Mouse (Mus musculus) kidney, adult 2 months (tissue): ENCODE results near the gene Isyna1. TPM values are rescaled to one million over a fixed set of nuclear protein-coding genes. Genes with fewer than 3 reads are reported as not detected.

Source experiments
- DNase-seq: peaks from one replicate; pipeline ENCODE4 v3.0.0; 2021
- H3K27ac ChIP-seq: fragments of 200-500 bp; 2 replicates; pipeline ENCODE4 v1.5.1; 2012; ENCODE audit warnings: low read depth, low read length, control low read depth, inconsistent platforms; ENCODE audit not compliant: insufficient read depth
- H3K27me3 ChIP-seq: fragments of 200-500 bp; replicated peaks from 2 replicates; pipeline ENCODE4 v1.6.1; 2012; ENCODE audit warnings: mild to moderate bottlenecking, moderate library complexity, low read length, inconsistent platforms; ENCODE audit not compliant: control insufficient read depth, insufficient read depth
- H3K36me3 ChIP-seq: fragments of 200-500 bp; 2 replicates; pipeline ENCODE4 v1.6.1; 2012; ENCODE audit warnings: mild to moderate bottlenecking, moderate library complexity, low read length, inconsistent platforms; ENCODE audit not compliant: control insufficient read depth, insufficient read depth
- H3K4me1 ChIP-seq: fragments of 200-500 bp; 2 replicates; pipeline ENCODE4 v1.6.1; 2011; ENCODE audit warnings: low read length; ENCODE audit not compliant: control insufficient read depth, insufficient read depth
- H3K4me3 ChIP-seq: fragments of 200-500 bp; 2 replicates; pipeline ENCODE4 v1.5.1; 2011; ENCODE audit warnings: mild to moderate bottlenecking, low read depth, low read length, control low read depth; ENCODE audit not compliant: insufficient read depth
- CTCF ChIP-seq: fragments of 200-500 bp; conservative IDR thresholded peaks from 2 replicates; pipeline ENCODE4 v1.5.1; 2011; ENCODE audit warnings: low read depth, mild to moderate bottlenecking, control low read depth, low read length, moderate library complexity, mixed read lengths; ENCODE audit not compliant: insufficient read depth, insufficient read length
- POLR2A ChIP-seq: fragments of 200-500 bp; IDR thresholded peaks from one replicate; pipeline ENCODE4 v1.6.1; 2011; ENCODE audit warnings: low read depth, low read length, control low read depth
- WGBS: fragments of 180-500 bp; shearing (Covaris S2); methylation state at CpG from one replicate; pipeline ENCODE4 v1.1.7; 2018; 5-methylcytosine and 5-hydroxymethylcytosine counted together
- polyA plus RNA-seq: library from polyadenylated mRNA; depleted of rRNA; stranded (reverse); fragments of >200 nt; gene quantifications from 2 replicates; pipeline ENCODE4 v1.2.3, GENCODE M21; 2012; rRNA removed

Gene Isyna1
- 127 and 159 TPM in 2 replicates for polyA plus RNA-seq

GRCm38 (mm10) chr8:70593961-70594609, at the start of gene Isyna1:
TSS of gene Isyna1 (plus strand) at chr8:70594373.
- no peaks in the 10 kb centered on the region for H3K36me3 ChIP-seq
- WGBS = under 1% methylated on average over 40 of the region's 40 CpGs

GRCm38 (mm10) chr8:70546412-70546811, 47.8 kb upstream of the Isyna1 start:
- H3K4me1 ChIP-seq = peaks cover 21% of the 10 kb centered on the region; the same call in 1 of the 2 replicates
- H3K27me3 ChIP-seq = no peaks in the 10 kb centered on the region
- no peak overlapping the region for H3K4me3 ChIP-seq
- no peaks in the 10 kb centered on the region for H3K36me3 ChIP-seq
- no peak for DNase-seq
- WGBS = 71% methylated on average over 4 of the region's 4 CpGs
- TF ChIP-seq CTCF (no peak), POLR2A (no peak)
- no peak overlapping the region for H3K27ac ChIP-seq

More at GRCm38 (mm10) chr8:70593961-70594609, at the start of gene Isyna1:
- no peak for TF ChIP-seq CTCF
- TF ChIP-seq POLR2A = peak; percentile 79
- H3K4me1 ChIP-seq = peaks cover 3% of the 10 kb centered on the region; the same call in 1 of the 2 replicates
- peak; percentile 95 for DNase-seq
- H3K27me3 ChIP-seq = no peaks in the 10 kb centered on the region
- H3K4me3 ChIP-seq = peak within 1 kb of the TSS; percentile 78
- peak within 1 kb of the TSS; percentile 80 for H3K27ac ChIP-seq

- no peak for DNase-seq
- Histone ChIP-seq H3K4me3 (no peak overlapping the region), H3K4me1 (peaks cover 22% of the 10 kb centered on the region; the same call in 1 of the 2 replicates), H3K27me3 (no peaks in the 10 kb centered on the region), H3K36me3 (no peaks in the 10 kb centered on the region), H3K27ac (no peak overlapping the region)
- WGBS = 88% methylated on average over 6 of the region's 6 CpGs
- TF ChIP-seq POLR2A (no peak), CTCF (no peak)
Measured at GRCm38 (mm10) chr8:70547762-70548161, 46.4 kb upstream of the Isyna1 start.

GRCm38 (mm10) chr8:70549412-70550184, 44.6 kb upstream of the Isyna1 start:
- DNase-seq = no peak
- Histone ChIP-seq H3K27ac (no peak overlapping the region), H3K27me3 (no peaks in the 10 kb centered on the region), H3K4me1 (peaks cover 20% of the 10 kb centered on the region), H3K4me3 (no peak overlapping the region), H3K36me3 (no peaks in the 10 kb centered on the region)
- WGBS = 80% methylated on average over 10 of the region's 10 CpGs
- no peak for TF ChIP-seq POLR2A
- no peak for TF ChIP-seq CTCF

GRCm38 (mm10) chr8:70551558-70552161, 42.5 kb upstream of the Isyna1 start:
- 52% methylated on average over 3 of the region's 3 CpGs for WGBS
- DNase-seq = no peak
- no peak for TF ChIP-seq CTCF
- no peak for TF ChIP-seq POLR2A

GRCm38 (mm10) chr8:70552836-70553235, 41.3 kb upstream of the Isyna1 start:
- H3K27me3 ChIP-seq = no peaks in the 10 kb centered on the region
- TF ChIP-seq CTCF = no peak
- TF ChIP-seq POLR2A = no peak
- no peaks in the 10 kb centered on the region for H3K36me3 ChIP-seq
- peaks cover 20% of the 10 kb centered on the region for H3K4me1 ChIP-seq
- no peak overlapping the region for H3K27ac ChIP-seq
- H3K4me3 ChIP-seq = no peak overlapping the region
- WGBS = 29% methylated on average over 1 of the region's 1 CpGs
- DNase-seq = no peak

More at GRCm38 (mm10) chr8:70551558-70552161, 42.5 kb upstream of the Isyna1 start:
- no peaks in the 10 kb centered on the region for H3K36me3 ChIP-seq
- H3K27me3 ChIP-seq = no peaks in the 10 kb centered on the region
- H3K4me3 ChIP-seq = no peak overlapping the region
- H3K4me1 ChIP-seq = peaks cover 20% of the 10 kb centered on the region
- no peak overlapping the region for H3K27ac ChIP-seq

- no peak overlapping the region for H3K4me3 ChIP-seq
- no peak overlapping the region for H3K27ac ChIP-seq
- no peaks in the 10 kb centered on the region for H3K36me3 ChIP-seq
- no peak for TF ChIP-seq CTCF
- TF ChIP-seq POLR2A = no peak
- peaks cover 15% of the 10 kb centered on the region for H3K4me1 ChIP-seq
- no peaks in the 10 kb centered on the region for H3K27me3 ChIP-seq
- DNase-seq = peak; percentile 81
Measured at GRCm38 (mm10) chr8:70553740-70554139, 40.4 kb upstream of the Isyna1 start.
